Mouse (Mus musculus) thymus, adult 2 months (tissue): ENCODE results near the gene Man2a2.

Experiments used
- CTCF ChIP-seq: fragments of 200-500 bp; IDR thresholded peaks from 2 replicates; pipeline ENCODE4 v1.5.1; 2012; ENCODE audit warnings: mild to moderate bottlenecking, control low read depth, low read length, moderate library complexity, borderline replicate concordance; ENCODE audit not compliant: control insufficient read depth, poor library complexity, insufficient read depth; ENCODE audit errors: extremely low read depth
- POLR2A ChIP-seq: fragments of 200-500 bp; IDR thresholded peaks from 2 replicates; pipeline ENCODE4 v1.6.1; 2012; ENCODE audit warnings: mild to moderate bottlenecking, low read length, control low read depth, moderate library complexity; ENCODE audit not compliant: control insufficient read depth, poor library complexity, insufficient read depth; ENCODE audit errors: extremely low read depth

GRCm38 (mm10) chr7:80373850-80374249 lies 2.7 kb upstream of the Man2a2 start:
- TF ChIP-seq POLR2A (no peak), CTCF (no peak)
